Mouse (Mus musculus) left cerebral cortex, adult 2 months (tissue): ENCODE results near the gene Sesn1. TPM values are rescaled to one million over a fixed set of nuclear protein-coding genes. Genes with fewer than 3 reads are reported as not detected.

Experiments
- DNase-seq, 2 experiments: peaks; one replicate each; pipeline ENCODE4 v3.0.0; 2021 to 2022; ENCODE audit warnings: low spot score in 2 of 2, mixed read lengths in 1 of 2; ENCODE audit errors: extremely low spot score in 1 of 2
- H3K27ac ChIP-seq: fragments of 200-600 bp; 2 replicates; pipeline ENCODE4 v1.8.1; 2022
- H3K4me3 ChIP-seq: fragments of 200-600 bp; 2 replicates; pipeline ENCODE4 v1.8.1; 2022
- CTCF ChIP-seq: fragments of 200-600 bp; IDR thresholded peaks from 2 replicates; pipeline ENCODE4 v1.8.1; 2022; ENCODE audit warnings: antibody characterized with exemption, mild to moderate bottlenecking, moderate library complexity
- intact Hi-C: fragments of 180-260 bp; cut with DNase I; formaldehyde crosslinking; loops from one replicate; pipeline ENCODE4 v1.15.1; 2025
- long read RNA-seq, 2 experiments: library from polyadenylated mRNA; stranded (forward); transcript quantifications; one replicate each; pipeline ENCODE4 v2.0.0; 2021; ENCODE audit warnings: borderline mapping rate in 2 of 2
- total RNA-seq, 2 experiments: library from RNA; stranded (reverse); gene quantifications; 2 replicates each; pipeline ENCODE4 v1.2.3; 2021

The Sesn1 gene
- 10 to 100 TPM; 50.7 to 51.4 TPM for total RNA-seq
- long read RNA-seq, experiment 1, transcript Sesn1-202 (10 exons, 3,809 nt), result minor isoform, 14 of 89 reads
- long read RNA-seq, experiment 1, transcript Sesn1-201 (10 exons, 2,600 nt), result major isoform, 66 of 89 reads
- long read RNA-seq, experiment 1, partial matches to known transcripts, result 7 of 89 reads
- long read RNA-seq, experiment 1, other reads (novel, unspliced or antisense), result 2 of 89 reads
- long read RNA-seq, experiment 2, transcript Sesn1-201 (10 exons, 2,600 nt), result major isoform, 40 of 52 reads
- long read RNA-seq, experiment 2, transcript Sesn1-202 (10 exons, 3,809 nt), result minor isoform, 7 of 52 reads
- long read RNA-seq, experiment 2, partial matches to known transcripts, result 1 of 52 reads
- long read RNA-seq, experiment 2, other reads (novel, unspliced or antisense), result 4 of 52 reads

GRCm38 (mm10) chr10:41809771-41810563 is at the start of gene Sesn1, which contains the start of gene Cep57l1:
Gene Sesn1, plus strand, starts transcription at chr10:41809935.
Gene Cep57l1, minus strand, starts transcription at chr10:41809871.
- intact Hi-C loops, result loop anchor here (1.0 to 10.0 kb wide), 3 partner anchors 288 to 955 kb away; partner anchors contain the start of gene Sec63
- Histone ChIP-seq H3K4me3 (peak within 1 kb of the TSS; percentile 87), H3K27ac (peak within 1 kb of the TSS; percentile 96)
- peak; percentile 92 for DNase-seq
- TF ChIP-seq CTCF, result peak; percentile 20

DNA sequence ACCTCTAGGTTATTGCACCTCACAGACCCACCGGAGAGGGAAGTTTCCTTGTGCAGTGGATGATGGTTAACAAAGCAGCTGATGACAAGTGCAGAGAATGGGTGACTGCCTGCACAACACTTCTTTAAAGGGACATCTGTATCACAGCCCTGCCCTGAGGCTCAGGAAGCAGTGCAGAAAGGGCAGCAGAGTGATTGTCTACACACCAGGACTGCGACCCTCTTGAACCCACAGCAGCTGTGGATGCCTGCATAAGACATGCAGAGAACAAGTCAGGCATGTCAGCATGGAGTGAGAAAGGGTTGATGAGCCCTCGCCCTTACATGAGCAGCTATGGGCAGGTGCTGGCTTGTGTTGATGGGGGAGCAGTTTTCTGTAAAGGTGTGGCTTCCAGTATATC is 48.9 kb upstream of the Sesn1 start:
- no peak overlapping the region for H3K27ac ChIP-seq
- intact Hi-C loops, result no loop called here
- TF ChIP-seq CTCF, result no peak

DNA sequence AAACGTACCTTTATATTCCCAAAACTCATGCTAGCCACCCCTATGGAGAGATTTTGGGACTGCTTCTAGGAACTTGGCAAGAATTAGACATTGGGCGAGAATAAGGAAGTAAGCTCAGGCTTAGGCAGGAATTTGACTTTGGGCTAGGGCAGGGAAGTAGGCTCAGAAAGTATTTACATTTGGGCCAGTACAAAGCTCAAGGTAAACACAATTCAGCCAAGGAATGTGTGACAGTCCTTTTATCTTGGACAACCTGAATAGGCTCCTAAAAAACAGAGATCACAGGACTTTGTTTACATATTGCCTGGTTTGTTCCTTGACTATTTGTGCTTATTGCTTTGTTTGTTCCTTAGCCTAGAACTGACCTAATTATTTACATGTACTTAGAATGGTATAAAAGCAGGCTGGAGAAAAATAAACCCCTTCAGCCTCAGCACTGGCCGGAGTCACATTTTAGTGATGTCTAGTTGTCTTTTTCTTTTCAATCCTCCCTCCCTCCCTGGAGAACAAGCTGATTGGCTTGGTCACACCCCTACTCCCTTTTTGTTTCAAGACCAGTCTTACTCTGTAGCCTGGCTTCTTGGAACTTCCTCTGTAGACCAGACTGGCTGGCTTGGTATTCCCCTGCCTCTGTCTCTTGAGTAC is 45.9 kb upstream of the Sesn1 start:
- TF ChIP-seq CTCF, result no peak
- H3K27ac ChIP-seq, result no peak overlapping the region
- intact Hi-C loops, result no loop called here
- no peak for DNase-seq
- no peak overlapping the region for H3K4me3 ChIP-seq

More for the DNA sequence above, 48.9 kb upstream of the Sesn1 start:
- H3K4me3 ChIP-seq, result no peak overlapping the region
- DNase-seq, result no peak

- no peak overlapping the region for H3K27ac ChIP-seq
- intact Hi-C loops, result no loop called here
- H3K4me3 ChIP-seq, result no peak overlapping the region
- no peak for TF ChIP-seq CTCF
- no peak for DNase-seq
These were observed 44.1 kb upstream of the Sesn1 start for GRCm38 (mm10) chr10:41765586-41765985.

DNA sequence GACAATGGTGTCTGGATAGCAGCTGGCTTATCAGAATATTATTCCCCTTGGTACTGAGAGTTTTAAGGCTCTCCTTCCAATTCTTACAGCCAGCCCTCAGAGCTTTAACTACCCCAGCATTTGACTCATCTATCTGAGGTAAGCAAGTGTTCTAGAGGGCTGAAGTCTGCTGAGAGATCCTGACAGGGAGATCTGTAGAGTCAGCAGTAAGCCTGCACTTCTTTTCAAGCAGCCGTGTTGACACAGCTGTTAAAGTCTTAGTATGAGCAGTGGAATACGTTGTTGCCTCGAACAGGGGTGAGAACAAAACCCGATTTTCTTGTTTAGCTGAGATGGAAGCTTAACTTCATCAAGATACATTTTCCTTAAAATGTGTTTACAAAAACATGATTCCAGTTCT is 43.5 kb upstream of the Sesn1 start:
- H3K4me3 ChIP-seq, result no peak overlapping the region
- no peak for DNase-seq
- no peak overlapping the region for H3K27ac ChIP-seq
- intact Hi-C loops, result no loop called here
- TF ChIP-seq CTCF, result no peak

DNA sequence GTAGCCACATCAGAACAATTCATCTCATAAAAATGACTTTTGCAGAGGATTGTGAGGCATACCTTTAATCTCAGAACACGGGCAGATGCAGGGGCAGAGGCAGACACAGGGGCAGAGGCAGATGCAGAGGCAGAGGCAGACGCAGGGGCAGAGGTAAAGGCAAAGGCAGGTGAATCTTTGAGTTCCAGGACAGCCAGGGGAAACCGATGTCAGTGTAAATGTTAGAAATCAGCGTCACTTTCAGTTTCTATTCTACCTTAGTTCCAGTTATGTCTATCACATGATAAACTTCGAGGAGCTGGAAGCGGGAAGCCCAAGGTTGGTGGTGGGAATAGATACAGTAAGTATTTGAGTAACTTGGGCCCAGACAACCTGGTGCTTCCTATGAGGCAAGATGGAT is 42.5 kb upstream of the Sesn1 start:
- no peak for TF ChIP-seq CTCF
- no peak overlapping the region for H3K4me3 ChIP-seq
- DNase-seq, result no peak
- intact Hi-C loops, result no loop called here
- H3K27ac ChIP-seq, result no peak overlapping the region

GRCm38 (mm10) chr10:41792375-41792774 is 17.4 kb upstream of the Sesn1 start:
- Histone ChIP-seq H3K27ac (no peak overlapping the region), H3K4me3 (no peak overlapping the region)
- no peak for DNase-seq
- intact Hi-C loops, result no loop called here
- TF ChIP-seq CTCF, result no peak

GRCm38 (mm10) chr10:41797253-41797652 is 12.5 kb upstream of the Sesn1 start:
- no peak overlapping the region for H3K27ac ChIP-seq
- intact Hi-C loops, result no loop called here
- no peak overlapping the region for H3K4me3 ChIP-seq
- TF ChIP-seq CTCF, result no peak
- DNase-seq, result no peak

DNA sequence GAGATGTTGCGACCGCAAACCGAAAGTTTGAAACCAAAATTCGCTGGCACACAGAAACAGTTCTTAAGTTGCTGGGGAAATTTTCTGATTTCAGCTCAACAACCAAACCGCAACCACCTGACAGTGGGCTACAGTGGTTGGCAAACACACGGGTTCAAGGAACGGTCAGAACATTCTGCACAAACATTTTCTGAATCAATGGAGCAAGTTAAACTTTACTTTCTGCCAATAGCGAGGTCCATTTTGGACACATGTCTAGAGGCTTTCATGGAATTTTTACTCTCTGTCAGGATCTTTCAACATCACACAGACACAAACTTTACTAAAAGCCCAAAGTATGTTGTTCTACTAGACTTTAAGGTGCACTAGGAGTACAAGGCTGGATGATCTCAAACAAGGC is 6.3 kb upstream of the Sesn1 start:
- no peak for TF ChIP-seq CTCF

GRCm38 (mm10) chr10:41804711-41805110 is 5.0 kb upstream of the Sesn1 start:
- H3K27ac ChIP-seq, result no peak overlapping the region
- no peak for TF ChIP-seq CTCF
- H3K4me3 ChIP-seq, result no peak overlapping the region
- intact Hi-C loops, result no loop called here
- no peak for DNase-seq

More for the DNA sequence above, 6.3 kb upstream of the Sesn1 start:
- DNase-seq, result no peak
- intact Hi-C loops, result no loop called here
- Histone ChIP-seq H3K4me3 (no peak overlapping the region), H3K27ac (no peak overlapping the region)

DNA sequence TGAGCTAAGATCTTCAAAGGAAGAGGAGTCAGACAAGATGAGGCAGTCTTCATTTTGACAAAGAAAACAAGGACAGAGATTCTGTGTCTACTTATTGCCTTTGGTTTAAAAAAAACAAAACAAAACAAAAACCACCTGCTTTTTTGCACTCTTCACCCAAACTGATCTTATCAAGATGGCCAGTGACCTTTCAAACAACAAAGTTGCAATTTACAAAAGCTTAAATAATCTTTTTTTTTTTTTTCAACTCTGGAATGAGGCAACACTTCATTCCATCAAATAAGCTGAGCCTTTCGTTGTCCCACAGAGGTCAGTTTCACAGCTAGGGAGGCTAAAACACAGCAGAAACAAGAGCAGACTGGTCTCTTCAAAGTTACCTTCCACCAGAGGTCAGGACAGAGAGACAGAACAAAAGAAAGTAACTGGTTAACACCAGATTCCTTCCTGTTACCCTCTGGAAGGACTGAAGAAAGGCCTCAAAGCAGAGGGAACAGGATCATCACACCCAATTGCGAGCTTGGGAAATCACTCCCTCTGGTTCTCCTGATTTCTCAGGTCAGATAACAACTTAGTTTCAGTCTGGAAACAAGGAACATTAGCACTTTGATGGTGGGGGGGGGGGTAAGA is 3.9 kb upstream of the Sesn1 start:
- Histone ChIP-seq H3K4me3 (no peak overlapping the region), H3K27ac (no peak overlapping the region)
- intact Hi-C loops, result no loop called here
- DNase-seq, result no peak
- no peak for TF ChIP-seq CTCF
